Mouse (Mus musculus): ENCODE measurements around the gene Ddx59.

- TF ChIP-seq CTCF (IDR thresholded peaks at IDR 0.05; ENCODE audit: low read depth) (no peak), EP300 (IDR thresholded peaks at IDR 0.05; ENCODE audit: low read depth) (no peak)
These were observed 41.7 kb downstream of the Ddx59 start for GRCm38 (mm10) chr1:136456741-136457140.
